Mouse (Mus musculus) cerebellum, adult 11 months (tissue): Measurements from ENCODE around the gene Ruvbl1.

Experiments
- DNase-seq: peaks from one replicate; pipeline ENCODE4 v3.0.0; 2022

Ruvbl1 gene

DNA sequence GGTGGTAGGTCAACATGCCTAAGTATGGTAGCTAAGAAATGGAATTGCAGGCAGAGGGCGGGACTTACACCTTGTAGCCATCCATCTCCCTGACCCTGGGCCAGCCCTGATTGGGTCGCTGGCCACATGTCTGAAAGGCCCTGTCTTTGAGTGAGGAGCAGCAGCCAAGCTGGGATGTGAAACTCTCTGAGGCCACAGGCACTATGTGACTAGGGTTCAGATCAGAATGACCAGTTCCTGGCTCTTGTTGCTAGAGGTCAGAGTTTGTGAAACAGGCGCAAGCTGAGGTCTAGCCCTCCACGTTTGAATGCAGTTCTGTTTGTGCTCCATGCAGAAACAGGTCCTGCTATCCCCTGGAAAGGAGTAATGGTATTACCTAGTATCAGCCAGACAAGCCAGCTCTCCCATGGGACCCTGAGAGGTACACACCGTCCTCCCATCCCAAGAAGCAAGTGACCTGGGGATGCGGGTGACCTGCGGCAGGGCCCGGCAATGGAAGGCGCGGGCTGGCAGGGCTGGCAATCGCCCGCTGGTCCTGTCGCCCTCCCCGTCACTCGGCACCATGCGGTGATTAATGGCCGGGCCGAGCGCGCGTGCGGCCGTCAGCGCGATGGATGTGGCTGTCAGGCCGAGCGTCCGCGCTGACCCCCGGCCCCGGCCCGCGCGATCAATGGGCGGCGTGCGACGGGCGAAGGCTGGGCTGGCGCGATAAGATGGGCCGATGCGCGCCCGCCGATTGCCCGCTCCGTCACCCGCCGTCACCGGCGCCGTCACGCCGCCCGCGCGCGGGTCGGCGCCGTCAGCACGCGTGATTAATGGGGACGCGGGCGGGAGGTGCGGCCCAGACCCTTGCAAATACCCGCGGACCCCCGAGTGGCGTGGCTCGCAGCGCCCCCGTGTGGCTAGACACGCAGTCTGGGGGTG is 34.5 kb downstream of the Ruvbl1 start:
- DNase-seq: peak; percentile 74

DNA sequence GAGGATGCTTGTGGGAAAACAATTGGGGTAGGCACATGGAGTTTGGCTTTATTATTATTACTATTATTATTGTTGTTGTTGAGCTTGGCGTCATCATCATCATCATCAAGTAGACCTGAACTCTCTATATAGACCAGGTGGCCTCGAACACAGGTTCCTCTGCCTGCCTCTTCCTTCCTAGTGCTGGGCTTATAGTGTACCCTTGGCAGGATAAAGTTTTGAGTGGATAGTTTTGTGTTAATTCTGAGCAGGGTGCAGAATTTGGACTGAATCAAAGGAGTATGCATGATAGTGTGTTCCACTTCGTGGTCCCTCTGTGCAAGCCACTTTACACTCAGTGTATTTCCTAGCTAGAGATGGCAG is 35.2 kb downstream of the Ruvbl1 start:
- DNase-seq: no peak

DNA sequence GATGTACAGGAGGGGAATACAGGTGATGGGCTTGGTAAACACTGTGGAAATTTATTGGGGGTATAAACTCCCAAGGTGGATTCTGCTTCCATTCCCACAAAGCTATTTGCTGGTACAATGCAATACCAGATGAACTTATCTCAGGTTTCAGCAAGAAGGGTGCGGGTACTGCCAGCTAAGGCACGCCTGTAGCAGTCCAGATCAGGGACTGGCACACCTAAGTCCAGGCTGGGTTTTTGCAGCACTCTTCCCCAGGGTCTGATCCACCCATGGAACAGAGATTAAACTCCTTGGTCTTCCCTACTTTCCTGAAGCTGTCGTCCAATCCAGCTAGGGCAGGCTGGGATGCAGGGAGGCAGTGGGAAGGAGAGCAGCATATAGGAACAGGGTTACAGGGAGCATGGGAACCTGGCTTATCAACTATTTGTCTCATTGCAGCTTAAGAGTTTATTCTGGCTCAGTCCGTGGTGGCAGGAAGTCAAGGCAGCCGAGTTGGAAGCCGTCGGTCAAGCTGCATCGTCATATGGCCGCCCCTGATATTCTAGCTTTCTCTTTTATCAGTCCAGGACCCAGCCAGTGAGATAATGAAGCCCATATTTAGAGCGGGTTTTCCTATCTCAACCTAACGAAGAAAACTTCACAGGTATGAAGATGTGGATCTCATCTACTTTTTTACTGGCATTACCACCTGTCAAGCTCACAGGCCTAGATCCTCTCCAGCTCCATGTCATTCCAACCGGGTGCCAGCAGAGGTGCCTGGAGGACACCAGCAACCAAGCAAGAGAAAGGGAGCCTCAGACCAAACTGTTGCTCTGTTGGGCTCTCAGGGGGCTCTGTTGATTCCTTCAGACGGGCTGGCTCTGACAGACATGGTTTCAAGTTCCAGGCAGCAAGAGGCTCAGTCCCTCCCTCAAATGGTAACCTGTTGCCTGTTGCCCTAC is 37.1 kb downstream of the Ruvbl1 start:
- DNase-seq: no peak

DNA sequence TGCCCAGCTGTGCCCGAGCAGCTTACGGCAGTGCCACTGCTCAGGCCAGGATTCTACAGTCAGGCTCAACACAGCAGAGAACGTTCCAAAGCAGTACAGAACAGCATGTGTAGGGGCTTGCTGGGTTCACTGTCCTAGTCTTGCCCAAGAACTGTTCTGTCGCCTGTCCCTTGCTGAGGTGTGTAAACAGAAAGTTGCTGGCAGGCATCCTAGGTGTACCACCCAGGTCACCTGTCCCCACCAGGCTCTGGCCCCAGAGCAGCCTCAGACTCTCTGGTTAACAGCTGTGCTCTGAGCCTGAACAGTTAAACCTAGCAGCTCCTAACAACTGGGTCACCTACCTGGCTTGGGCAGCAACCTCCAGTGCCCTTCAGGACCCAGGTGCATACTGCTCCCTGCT is 37.8 kb downstream of the Ruvbl1 start:
- DNase-seq: no peak

DNA sequence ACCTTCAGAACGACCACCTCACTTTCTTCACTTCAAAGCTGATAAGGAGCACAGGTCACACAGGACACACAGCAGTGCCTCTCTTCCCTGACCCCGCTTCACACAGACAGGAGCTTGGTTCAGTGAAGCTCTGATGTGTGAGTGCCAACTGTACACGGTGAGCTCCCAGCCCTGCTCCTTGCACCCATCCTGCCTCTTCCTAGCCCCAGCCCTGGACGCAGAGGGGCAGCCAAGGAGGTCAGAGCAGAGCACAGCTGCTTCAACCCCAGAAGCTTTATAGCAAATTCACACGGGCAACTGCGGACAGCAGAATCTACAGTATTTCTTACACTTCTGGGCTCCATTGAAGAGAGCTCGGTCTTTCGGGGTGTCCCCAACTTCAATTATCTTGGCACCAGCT is 48.8 kb downstream of the Ruvbl1 start:
- DNase-seq: no peak

DNA sequence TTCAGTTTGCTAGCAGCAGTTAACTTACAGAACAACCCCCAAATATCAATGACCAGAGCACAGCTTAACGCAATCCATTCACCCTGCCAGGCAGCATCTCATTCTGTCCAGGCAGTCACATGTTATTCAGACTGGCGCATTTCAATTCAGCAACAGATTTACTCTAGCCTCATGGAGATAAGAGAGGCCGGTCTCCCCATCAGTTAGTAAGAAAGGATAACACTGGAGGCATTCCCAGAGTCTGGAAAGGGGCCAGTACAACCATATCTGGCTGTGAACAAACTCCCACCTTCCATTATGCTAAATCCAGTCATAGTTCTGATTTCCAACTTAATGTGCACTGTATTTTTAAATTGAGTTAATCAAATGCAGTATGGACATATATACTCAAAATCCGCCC is 49.3 kb downstream of the Ruvbl1 start:
- no peak for DNase-seq

DNA sequence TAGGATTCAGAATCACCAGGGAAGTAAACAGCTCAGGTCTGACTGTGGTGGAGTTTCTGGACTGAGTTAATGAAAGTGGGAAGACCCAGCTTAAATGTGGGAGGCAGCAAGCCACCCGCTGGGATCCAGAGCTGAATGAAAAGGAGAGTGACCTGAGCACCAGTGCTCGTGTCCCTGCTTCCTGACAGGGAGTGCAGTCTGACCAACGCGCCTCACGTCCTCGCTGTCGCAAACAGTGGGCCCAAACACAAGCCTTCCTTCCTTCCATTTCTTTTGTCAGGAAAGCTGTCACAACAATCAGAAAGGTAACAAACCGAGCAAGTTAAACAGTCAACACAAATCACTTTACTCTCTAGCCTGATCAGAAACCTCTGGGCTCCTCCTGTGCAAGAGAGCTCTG is 50.8 kb downstream of the Ruvbl1 start:
- no peak for DNase-seq

DNA sequence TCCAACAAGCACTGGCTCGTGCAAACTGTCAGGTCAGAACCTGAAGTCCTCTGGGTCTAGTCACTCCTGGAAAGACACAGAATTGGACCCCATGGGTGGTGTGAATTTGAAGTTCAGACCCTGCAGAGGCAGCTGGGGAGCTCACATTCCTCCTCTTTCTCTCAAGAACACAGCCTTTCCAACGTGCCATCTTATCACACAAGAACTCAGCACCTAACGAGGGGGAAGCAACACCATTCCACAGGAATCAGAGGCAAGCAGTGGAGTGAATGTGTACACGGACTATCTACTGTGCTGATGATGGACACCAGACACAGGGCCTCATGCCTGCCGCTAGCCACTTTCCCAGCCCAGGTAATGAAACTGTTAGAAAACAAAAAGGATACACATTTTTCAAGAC is 51.5 kb downstream of the Ruvbl1 start:
- DNase-seq: no peak

DNA sequence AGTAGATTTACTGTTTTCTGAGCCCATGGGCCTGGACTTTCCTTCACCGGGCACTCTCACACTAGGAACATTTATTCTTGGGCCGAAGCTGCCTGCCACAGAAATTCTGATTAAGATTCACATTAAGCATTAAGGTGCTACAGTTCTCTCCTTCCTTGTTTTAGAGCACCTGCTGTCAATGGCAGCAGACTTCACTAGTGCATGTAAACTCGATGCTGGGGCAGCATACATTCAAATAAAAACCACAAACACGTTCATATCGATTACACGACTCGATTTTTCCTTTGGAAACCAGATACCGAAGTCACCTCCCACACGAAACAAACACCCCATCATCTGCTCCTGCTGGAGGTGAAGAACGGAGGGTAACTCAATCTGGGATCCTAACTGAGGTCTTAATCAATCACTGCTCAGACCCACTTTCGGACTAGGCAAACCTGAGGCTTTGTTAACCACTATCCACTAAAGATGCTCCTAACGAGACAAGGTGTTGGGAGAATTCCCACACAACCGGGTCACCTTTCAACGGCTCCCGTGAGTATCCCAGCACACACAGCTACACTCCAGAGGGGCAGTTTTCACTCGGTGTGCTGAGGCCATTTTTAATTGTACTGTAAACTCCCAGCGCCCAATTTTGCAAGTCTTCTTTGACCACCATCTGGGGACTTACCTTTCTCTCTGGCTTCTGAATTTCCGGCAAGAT is 52.6 kb downstream of the Ruvbl1 start:
- no peak for DNase-seq

DNA sequence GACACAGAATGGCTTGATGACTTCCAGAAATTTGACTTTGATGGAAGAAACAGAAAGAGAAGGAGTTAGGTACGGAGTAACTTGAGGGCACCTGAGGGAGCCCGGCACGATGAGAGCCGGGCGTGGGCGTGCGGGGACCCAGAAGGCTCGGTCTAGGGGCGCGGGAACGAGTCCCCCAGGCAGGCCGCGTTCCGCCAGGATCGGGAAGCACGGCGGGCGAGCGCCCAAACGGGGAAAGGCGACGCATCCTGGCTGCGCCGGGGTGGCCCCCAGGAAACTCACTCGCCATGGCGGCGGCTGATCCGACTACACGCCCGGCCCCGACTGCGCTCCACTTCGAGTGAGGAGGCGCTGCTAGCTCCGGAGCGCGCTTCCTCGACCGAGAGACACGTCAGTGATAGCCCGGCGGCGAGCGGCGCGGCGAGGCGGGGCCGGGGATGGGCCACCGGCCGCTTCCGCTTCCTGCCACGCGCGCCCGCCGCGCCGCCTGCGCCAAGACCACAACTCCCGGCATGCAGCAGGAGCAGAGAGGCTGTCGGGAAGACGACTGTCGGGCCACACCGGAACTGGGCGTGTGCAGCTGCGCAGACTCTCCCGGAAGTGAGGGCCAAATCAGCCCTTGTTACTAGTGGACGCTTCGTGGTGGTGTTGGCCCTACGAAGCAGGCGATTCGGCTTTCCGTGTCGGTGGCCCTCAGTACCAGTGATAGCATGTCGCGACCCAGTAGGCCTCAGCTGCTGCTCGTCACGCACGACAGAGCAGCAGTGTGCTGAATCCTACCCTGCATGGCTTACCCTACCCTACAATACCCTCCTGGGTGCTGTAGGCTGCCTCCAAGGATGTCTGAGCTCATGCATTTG is 53.4 kb downstream of the Ruvbl1 start, which contains the start of gene Sec61a1:
Sec61a1 (minus strand) TSS at position 502 of the 860 bp plus-strand sequence.
- DNase-seq: peak; percentile 92

DNA sequence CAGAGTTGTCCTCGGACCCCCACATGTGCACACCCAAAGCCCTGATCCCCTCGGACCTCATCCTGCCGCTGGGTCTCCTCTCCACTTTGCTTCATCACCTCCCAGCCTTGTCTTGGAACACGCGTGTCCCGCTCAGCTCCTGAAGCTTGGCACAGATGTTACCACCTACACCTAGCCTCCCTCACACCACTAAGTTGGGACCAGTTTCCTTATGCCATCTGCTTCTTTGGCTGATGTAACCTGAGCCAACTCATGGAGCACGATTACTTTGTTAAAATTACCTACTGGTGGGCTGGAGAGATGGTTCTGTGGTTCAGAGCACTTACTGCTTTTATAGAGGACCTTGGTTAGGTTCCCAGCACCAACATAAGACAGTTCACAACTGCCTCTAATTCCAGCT is 56.6 kb downstream of the Ruvbl1 start:
- DNase-seq: no peak

DNA sequence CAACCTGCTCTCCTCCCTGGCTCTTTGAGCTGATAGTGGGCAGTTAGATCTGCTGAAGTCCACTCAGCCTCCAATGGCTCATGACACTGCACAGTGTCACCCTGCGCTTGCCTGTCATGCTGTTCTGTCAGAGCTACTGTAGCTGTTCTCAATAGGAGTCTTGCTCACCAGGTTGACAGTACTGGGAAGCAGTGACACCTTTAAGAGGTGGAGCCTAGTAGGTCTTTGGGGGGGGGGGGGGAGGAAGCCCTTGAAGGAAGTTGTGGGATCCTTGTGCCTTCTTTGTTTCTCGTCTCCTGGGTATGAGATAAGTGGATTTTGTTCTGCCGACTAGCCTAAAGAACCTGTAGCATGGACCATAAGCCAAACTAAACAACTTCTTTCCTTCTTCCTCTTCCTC is 57.4 kb downstream of the Ruvbl1 start:
- no peak for DNase-seq

DNA sequence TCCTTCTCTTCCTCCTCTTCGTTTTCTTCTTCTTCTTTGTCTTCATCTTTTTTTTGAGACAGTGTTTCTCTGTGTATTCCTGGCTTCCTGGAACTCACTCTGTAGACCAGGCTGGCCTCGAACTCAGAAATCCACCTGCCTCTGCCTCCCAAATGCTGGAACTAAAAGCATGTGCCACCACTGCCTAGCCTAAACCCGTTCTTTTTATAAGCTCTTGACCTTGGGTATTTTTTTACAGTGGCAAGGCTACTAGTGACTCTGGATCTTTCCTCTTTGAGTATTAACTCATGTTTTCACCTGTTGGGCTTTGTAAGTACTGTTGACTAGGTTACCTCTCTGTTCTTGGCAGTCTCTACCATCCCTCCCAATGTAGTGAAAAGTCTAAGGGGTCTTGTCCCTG is 57.8 kb downstream of the Ruvbl1 start:
- no peak for DNase-seq

DNA sequence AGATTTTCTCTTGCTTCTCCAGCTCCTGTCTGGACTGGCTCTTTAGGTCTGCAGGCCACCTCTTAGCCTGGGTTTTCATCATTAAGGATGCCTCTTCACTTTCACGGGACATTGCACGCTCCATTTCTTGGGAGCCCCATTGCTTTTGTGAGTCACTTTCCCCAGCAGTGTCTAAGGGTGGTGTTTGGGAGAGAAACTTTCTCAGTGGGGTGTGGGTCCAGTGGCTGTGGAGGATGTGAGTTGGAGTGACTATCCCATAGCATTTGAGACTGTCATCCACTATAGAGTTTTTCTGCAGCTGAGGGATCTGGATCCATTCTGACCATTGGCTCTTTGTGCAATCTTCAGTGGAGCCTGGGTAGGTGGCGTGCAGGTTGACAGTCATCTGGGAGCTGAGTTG is 58.2 kb downstream of the Ruvbl1 start:
- no peak for DNase-seq

DNA sequence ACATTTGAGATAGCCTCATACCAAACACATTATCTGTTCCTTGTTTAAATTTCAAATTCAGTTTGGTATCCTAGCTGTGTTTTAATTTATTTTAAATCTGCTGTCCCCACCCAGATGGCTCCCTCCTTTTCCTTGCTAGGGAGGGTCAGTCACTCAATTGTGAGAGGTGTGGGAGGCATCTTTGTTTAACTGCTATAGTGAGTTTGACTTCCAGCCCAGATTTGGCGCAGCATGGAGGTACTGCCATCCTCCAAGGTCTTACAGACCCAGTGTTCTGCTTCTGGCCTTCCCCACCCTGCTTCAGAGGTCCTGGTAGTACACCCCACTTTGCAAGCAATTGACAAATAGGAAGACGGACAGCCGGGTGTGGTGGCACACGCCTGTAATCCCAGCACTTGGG is 58.8 kb downstream of the Ruvbl1 start:
- no peak for DNase-seq

DNA sequence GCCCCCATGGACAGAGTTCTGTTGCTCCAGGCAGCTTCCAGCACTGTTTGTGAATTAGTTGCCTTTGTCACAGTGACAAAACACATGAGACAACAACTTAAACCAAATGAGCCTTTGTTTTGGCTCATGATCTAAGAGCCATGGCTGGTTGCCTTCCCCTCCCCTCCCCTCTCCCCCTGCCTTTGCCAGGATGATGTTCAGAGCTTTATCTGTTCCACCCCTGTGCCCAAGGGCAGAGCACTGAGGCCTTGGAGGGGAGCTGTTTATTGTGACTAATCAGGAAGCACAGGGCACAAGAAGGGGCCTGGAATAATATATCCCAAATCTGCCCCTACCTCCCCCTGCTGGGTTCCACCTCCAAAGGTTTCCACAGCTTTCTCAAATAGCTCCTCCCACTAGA is 65.1 kb downstream of the Ruvbl1 start:
- DNase-seq: no peak

DNA sequence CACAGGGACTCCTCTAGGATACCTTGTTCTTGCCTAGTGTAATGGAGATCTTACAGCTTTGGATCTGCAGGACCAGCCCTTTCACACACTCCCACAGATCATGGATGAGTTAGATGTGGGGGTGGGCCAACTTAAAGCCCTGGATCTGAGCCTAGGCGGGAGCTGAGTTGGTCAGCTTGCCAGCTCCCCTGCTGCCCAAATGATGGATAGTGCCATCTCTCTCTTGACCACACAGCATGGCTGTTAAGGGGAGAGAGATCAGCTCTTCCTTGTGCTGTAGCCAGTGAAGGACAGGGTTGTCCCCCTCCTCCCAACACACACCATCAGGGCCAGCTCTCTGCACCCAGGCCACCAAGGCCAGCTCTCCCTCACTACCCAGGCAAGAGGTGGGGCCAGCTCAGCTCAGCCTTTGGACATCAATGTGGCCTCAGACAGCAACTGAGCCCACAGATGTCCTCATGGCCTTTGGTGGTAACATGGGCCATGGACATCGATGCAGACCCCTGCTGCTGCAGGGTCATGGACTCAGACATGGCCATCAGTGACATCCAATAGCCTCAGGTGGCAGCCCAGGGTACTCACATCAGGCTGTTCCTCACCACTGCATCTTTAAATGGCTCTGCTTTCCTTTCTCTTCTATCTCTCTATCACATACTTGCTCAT is 75.0 kb downstream of the Ruvbl1 start:
- DNase-seq: no peak

DNA sequence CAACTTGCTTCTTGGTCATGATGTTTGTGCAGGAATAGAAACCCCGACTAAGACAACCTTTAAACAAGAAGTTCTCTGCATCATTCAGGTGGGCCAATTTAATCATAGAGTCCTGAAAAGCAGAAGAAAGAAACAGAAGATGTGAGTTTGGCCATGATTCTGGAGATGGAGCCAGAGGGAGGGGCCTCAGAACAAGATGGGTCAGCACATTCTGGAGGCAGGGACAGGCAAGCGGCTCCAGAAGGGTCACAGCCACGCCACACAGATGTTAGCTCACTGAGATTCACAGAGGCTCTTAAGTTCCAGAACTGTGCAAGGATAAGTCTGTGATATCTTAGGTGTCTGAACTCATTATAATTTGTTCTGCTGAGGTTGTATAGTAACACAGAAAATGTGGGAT is 79.0 kb downstream of the Ruvbl1 start:
- no peak for DNase-seq

DNA sequence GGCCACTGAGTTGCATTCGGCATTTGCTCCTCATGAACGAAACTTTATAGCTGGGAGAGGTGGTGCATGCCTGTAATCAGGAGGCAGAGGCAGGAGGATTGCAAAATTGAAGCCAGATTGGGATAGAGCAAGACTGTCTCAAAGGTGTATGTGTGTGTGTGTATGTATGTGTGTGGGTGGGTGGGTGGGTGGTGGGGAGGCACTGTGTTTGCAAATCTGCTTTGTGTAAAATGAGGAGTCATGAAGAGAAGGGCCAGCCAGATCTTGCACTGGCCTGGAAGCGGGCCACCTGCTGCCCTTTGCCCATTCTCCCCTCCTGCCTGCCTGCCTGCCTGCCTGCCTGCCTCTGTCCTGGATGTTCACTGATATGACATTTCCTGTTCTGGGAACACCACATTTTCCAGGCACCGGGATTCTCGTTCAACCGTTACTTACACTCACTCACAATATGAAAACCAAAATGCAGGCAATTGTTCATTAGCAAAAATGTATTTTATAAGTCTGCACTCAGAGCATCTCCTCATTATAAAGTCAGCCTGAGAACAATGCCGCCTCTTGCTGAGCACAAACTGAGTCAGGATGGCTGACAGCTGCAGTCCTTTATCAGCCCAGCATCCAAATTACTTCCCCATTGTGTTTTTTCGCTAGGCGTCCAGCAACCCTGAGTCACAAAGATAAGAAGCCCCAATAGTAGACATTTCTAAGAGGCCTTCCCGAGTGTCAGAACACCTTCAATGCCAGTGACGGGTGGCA is 79.6 kb downstream of the Ruvbl1 start:
- DNase-seq: no peak

DNA sequence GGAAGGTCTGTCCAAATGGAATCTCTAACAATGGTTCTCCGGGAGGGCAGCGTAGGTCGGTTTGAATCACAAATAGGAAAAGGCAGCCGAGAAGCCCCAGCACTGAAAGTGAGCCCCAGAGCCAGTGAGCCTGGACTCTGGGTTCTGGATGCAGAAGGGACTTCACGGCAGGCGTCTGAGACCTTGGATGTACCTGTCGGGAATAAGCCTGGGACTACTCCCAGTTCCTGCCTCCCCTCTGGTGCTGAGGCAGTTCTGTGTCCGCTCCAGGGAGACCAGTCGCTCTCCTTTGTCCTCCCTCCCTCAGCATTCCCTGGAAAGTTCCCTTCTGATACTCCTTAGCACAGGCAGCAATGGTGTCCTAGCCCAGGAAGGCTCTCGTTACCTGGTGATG is 80.2 kb downstream of the Ruvbl1 start:
- no peak for DNase-seq
